Mouse (Mus musculus): ENCODE data around the gene Abhd6. TPM values are rescaled to one million over a fixed set of nuclear protein-coding genes. Genes with fewer than 3 reads are reported as not detected.

The Abhd6 gene
- polyA plus RNA-seq, 2 experiments = 11.2 to 21.8 TPM

- no peak for TF ChIP-seq POLR2A (IDR thresholded peaks at IDR 0.05; ENCODE audit: borderline replicate concordance, extremely low read depth, insufficient read depth, insufficient read length)
- H3K4me2 ChIP-seq (replicated peaks; ENCODE audit: low read depth, low read length, severe bottlenecking) = no peak overlapping the region
- no peaks in the 10 kb centered on the region for H3K27me3 ChIP-seq (ENCODE audit: control insufficient read depth, insufficient read depth, low read length)
- no peaks in the 10 kb centered on the region for H3K36me3 ChIP-seq (ENCODE audit: control insufficient read depth, insufficient read depth, low read length)
- no peaks in the 10 kb centered on the region for H3K9me3 ChIP-seq (ENCODE audit: control insufficient read depth, low read length)
- no peak for DNase-seq (ENCODE audit: low spot score)
- no peaks in the 10 kb centered on the region for H3K4me1 ChIP-seq (ENCODE audit: control insufficient read depth, insufficient read depth, low read length)
- H3K4me3 ChIP-seq (replicated peaks; ENCODE audit: low read length) = no peak overlapping the region
- no peak for ATAC-seq (ENCODE audit: low FRiP score, low read depth)
- no peak overlapping the region for H3K9ac ChIP-seq (ENCODE audit: low read depth, low read length, severe bottlenecking)
- WGBS = 92% methylated on average over 6 of the region's 6 CpGs
- no peak overlapping the region for H3K27ac ChIP-seq (replicated peaks; ENCODE audit: low read depth, low read length)
Observed at GRCm38 (mm10) chr14:8035951-8036350, 33.2 kb downstream of the Abhd6 start.

DNA sequence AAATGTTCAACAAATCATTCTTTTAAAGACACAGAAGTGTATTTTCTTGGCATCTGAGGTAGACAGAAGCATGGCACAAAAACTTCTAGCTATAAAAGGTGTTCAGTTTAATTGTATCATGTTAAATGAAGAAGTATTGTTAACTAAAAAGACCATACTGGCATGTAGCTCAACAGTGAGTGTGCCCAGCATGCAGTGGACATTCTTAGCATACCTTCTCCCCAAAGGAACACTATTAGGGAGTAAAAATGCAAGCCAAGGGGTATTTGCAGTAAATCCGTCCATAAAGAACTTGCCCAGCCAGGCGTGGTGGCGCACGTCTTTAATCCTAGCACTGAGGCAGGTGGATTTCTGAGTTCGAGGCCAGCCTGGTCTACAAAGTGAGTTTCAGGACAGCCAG lies 33.7 kb downstream of the Abhd6 start:
- TF ChIP-seq POLR2A (IDR thresholded peaks at IDR 0.05; ENCODE audit: borderline replicate concordance, extremely low read depth, insufficient read depth, insufficient read length) = no peak
- no peak overlapping the region for H3K4me3 ChIP-seq (replicated peaks; ENCODE audit: low read length)

DNA sequence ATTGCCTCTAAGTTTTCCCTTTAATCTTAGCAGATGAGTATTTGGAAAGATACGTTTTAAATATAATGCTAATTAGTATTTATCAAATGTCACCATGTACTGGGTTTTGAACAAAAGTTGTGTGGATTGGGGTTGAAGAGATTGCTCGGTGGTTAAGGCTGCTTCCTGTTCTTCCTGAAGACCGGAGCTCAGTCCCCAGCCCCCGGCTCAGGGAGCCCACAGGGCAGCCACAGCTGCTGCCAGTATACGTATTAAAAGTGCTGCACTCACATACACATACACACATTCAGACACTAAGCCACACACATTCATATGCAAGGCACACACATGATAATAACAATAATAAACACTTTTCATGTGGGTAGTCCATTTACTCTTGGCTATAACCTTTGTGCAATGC lies 35.4 kb downstream of the Abhd6 start:
- no peak for TF ChIP-seq POLR2A (IDR thresholded peaks at IDR 0.05; ENCODE audit: borderline replicate concordance, extremely low read depth, insufficient read depth, insufficient read length)
- Histone ChIP-seq H3K27me3 (ENCODE audit: control insufficient read depth, insufficient read depth, low read length) (no peaks in the 10 kb centered on the region), H3K27ac (replicated peaks; ENCODE audit: low read depth, low read length) (no peak overlapping the region), H3K4me2 (replicated peaks; ENCODE audit: low read depth, low read length, severe bottlenecking) (no peak overlapping the region), H3K9me3 (ENCODE audit: control insufficient read depth, low read length) (no peaks in the 10 kb centered on the region), H3K9ac (ENCODE audit: low read depth, low read length, severe bottlenecking) (no peak overlapping the region), H3K4me1 (ENCODE audit: control insufficient read depth, insufficient read depth, low read length) (no peaks in the 10 kb centered on the region), H3K36me3 (ENCODE audit: control insufficient read depth, insufficient read depth, low read length) (no peaks in the 10 kb centered on the region), H3K4me3 (replicated peaks; ENCODE audit: low read length) (no peak overlapping the region)
- no peak for DNase-seq (ENCODE audit: low spot score)
- ATAC-seq (ENCODE audit: low FRiP score, low read depth) = no peak
- WGBS = 70% methylated on average over 5 of the region's 5 CpGs

More for the DNA sequence above, 33.7 kb downstream of the Abhd6 start:
- Histone ChIP-seq H3K27me3 (ENCODE audit: control insufficient read depth, insufficient read depth, low read length) (no peaks in the 10 kb centered on the region), H3K4me1 (ENCODE audit: control insufficient read depth, insufficient read depth, low read length) (no peaks in the 10 kb centered on the region), H3K36me3 (ENCODE audit: control insufficient read depth, insufficient read depth, low read length) (no peaks in the 10 kb centered on the region), H3K4me2 (replicated peaks; ENCODE audit: low read depth, low read length, severe bottlenecking) (no peak overlapping the region), H3K9ac (ENCODE audit: low read depth, low read length, severe bottlenecking) (no peak overlapping the region), H3K9me3 (ENCODE audit: control insufficient read depth, low read length) (no peaks in the 10 kb centered on the region), H3K27ac (replicated peaks; ENCODE audit: low read depth, low read length) (no peak overlapping the region)
- ATAC-seq (ENCODE audit: low FRiP score, low read depth) (no peak), DNase-seq (ENCODE audit: low spot score) (no peak)
- 66% methylated on average over 5 of the region's 5 CpGs for WGBS

DNA sequence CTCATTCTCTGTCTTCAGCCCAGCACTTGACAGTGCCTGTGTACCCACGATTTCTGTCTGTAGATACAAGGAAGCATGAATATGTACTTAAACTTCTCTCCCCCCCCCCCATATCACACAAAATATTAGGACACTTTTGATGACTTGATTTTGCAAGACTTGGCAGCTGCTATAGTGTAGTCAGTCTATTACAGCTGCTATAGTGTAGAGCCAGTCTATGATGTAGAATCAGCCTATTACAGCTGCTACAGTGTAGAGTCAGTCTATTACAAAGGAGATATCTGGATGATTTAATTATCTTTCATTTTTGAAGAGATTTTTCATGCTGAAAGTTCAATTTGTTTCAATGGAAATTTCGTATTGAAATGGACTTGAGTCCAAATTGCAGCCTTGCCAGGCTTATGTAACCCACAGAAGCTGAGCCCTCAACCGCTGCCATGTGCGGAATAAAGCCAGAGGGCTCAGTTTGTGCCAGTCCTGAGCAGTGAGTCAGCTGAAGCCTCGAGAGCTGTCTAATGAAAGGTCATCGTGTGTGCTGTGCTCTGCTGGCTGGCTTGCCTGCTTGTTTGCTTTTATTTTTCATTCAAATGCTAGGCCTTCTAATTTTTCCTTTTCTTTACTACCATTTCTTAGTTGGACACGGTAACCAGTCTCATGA lies 36.2 kb downstream of the Abhd6 start:
- ATAC-seq (ENCODE audit: low FRiP score, low read depth) (no peak), DNase-seq (ENCODE audit: low spot score) (no peak)
- TF ChIP-seq POLR2A (IDR thresholded peaks at IDR 0.05; ENCODE audit: borderline replicate concordance, extremely low read depth, insufficient read depth, insufficient read length) = no peak
- Histone ChIP-seq H3K4me3 (replicated peaks; ENCODE audit: low read length) (no peak overlapping the region), H3K4me2 (replicated peaks; ENCODE audit: low read depth, low read length, severe bottlenecking) (no peak overlapping the region), H3K9ac (ENCODE audit: low read depth, low read length, severe bottlenecking) (no peak overlapping the region), H3K4me1 (ENCODE audit: control insufficient read depth, insufficient read depth, low read length) (no peaks in the 10 kb centered on the region), H3K36me3 (ENCODE audit: control insufficient read depth, insufficient read depth, low read length) (no peaks in the 10 kb centered on the region), H3K27me3 (ENCODE audit: control insufficient read depth, insufficient read depth, low read length) (no peaks in the 10 kb centered on the region), H3K9me3 (ENCODE audit: control insufficient read depth, low read length) (no peaks in the 10 kb centered on the region), H3K27ac (replicated peaks; ENCODE audit: low read depth, low read length) (no peak overlapping the region)
- WGBS = 80% methylated on average over 7 of the region's 7 CpGs

- no peaks in the 10 kb centered on the region for H3K36me3 ChIP-seq (ENCODE audit: control insufficient read depth, insufficient read depth, low read length)
- H3K27me3 ChIP-seq (ENCODE audit: control insufficient read depth, insufficient read depth, low read length) = no peaks in the 10 kb centered on the region
- no peak for ATAC-seq (ENCODE audit: low FRiP score, low read depth)
- H3K4me3 ChIP-seq (replicated peaks; ENCODE audit: low read length) = no peak overlapping the region
- 81% methylated on average over 3 of the region's 3 CpGs for WGBS
- no peak overlapping the region for H3K4me2 ChIP-seq (replicated peaks; ENCODE audit: low read depth, low read length, severe bottlenecking)
- no peak for DNase-seq (ENCODE audit: low spot score)
- H3K9me3 ChIP-seq (ENCODE audit: control insufficient read depth, low read length) = no peaks in the 10 kb centered on the region
- no peaks in the 10 kb centered on the region for H3K4me1 ChIP-seq (ENCODE audit: control insufficient read depth, insufficient read depth, low read length)
- H3K9ac ChIP-seq (ENCODE audit: low read depth, low read length, severe bottlenecking) = no peak overlapping the region
- TF ChIP-seq POLR2A (IDR thresholded peaks at IDR 0.05; ENCODE audit: borderline replicate concordance, extremely low read depth, insufficient read depth, insufficient read length) = no peak
- no peak overlapping the region for H3K27ac ChIP-seq (replicated peaks; ENCODE audit: low read depth, low read length)
Observed at GRCm38 (mm10) chr14:8040179-8040578, 37.5 kb downstream of the Abhd6 start.

All from limb, embryonic 14.5 days (tissue).